8 mouse cellular contexts compared by ENCODE assay signal in the genomic region with DNA sequence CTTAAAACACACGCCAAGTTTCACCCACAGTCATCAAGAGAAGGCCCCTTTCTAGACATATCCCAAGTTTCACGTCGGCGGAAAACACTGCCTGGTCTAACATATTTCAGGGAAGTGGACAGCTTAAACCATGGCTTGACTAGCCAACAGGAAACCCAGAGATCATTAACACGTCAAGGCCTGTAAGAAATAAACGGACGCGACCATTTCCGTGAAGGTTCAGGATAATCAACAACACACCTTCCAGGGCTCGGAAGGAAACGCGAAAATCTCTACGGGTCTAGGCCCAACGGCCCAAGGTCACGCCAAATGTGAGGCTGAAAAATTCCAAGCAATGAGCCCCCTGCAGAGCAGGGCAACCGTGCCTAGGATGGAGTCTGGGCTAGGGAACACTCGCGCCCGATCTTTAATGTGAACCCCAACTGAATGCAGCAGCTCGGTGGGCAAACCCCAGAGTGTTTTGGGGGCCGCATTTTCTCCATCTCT. TPM values are rescaled to one million over a fixed set of nuclear protein-coding genes. Genes with fewer than 3 reads are reported as not detected.
A peak's percentile ranks its signal among the peaks of the same experiment; 100 is the strongest.
DNase-seq lines count a peak whose midpoint lies in the region; ATAC-seq and TF ChIP-seq lines count a peak whose summit lies in the region.

No protein-coding gene starts in this region.

- under 1% methylated on average over 21 of the region's 21 CpGs for WGBS in thymus, adult 2 months
- under 1% methylated on average over 21 of the region's 21 CpGs for WGBS in limb, embryonic 15.5 days

- peak overlapping the region; percentile 49 for H3K4me2 ChIP-seq in limb, embryonic 15.5 days

- H3K9ac ChIP-seq in limb, embryonic 15.5 days: peak overlapping the region; percentile 77

- no peaks in the 10 kb centered on the region for H3K36me3 ChIP-seq in thymus, adult 2 months (ENCODE audit: control insufficient read depth, insufficient read depth, low read length)
- H3K36me3 ChIP-seq in limb, embryonic 15.5 days: no peaks in the 10 kb centered on the region

- peak overlapping the region; percentile 87 for H3K27ac ChIP-seq in thymus, adult 2 months (ENCODE audit: control insufficient read depth, insufficient read depth, low read length)
- peak overlapping the region; percentile 100 for H3K27ac ChIP-seq in limb, embryonic 15.5 days

- H3K4me3 ChIP-seq in thymus, adult 2 months (ENCODE audit: control insufficient read depth, insufficient read depth, low read length): peak overlapping the region; percentile 80
- peak overlapping the region; percentile 73 for H3K4me3 ChIP-seq in limb, embryonic 15.5 days

- ATAC-seq in limb, embryonic 15.5 days (ENCODE audit: insufficient number of reproducible peaks, low FRiP score, low TSS enrichment, low read depth): no peak
- ATAC-seq in monocyte, adult 5-6 weeks (replicated peaks; ENCODE audit: insufficient number of reproducible peaks, low FRiP score, low TSS enrichment, poor library complexity, severe bottlenecking): 0 out of 2 replicates have a peak, but pooled peaks have one; percentile 10

- H3K9me3 ChIP-seq in limb, embryonic 15.5 days: no peaks in the 10 kb centered on the region

- H3K4me1 ChIP-seq in thymus, adult 2 months (replicated peaks; ENCODE audit: control insufficient read depth, insufficient read depth, low read length): peaks cover 2% of the 10 kb centered on the region; the same call in 1 of the 2 replicates
- peaks cover 9% of the 10 kb centered on the region for H3K4me1 ChIP-seq in limb, embryonic 15.5 days

- TF ChIP-seq POLR2A in thymus, adult 2 months (IDR thresholded peaks at IDR 0.05; ENCODE audit: control insufficient read depth, extremely low read depth, insufficient read depth, low read length, poor library complexity): no peak; the same call in 1 of the 2 replicates

- TF ChIP-seq CTCF in thymus, adult 2 months (IDR thresholded peaks at IDR 0.05; ENCODE audit: borderline replicate concordance, control insufficient read depth, extremely low read depth, insufficient read depth, low read length, poor library complexity): no peak

- DNase-seq in thymus, adult 2 months: no peak
- DNase-seq in thymus, postnatal 25 days: no peak
- peak; percentile 69 to 79 for DNase-seq in cerebellum, postnatal 10 days
- peak; percentile 31 for DNase-seq in gastrocnemius, postnatal 10 days
- DNase-seq in induced T-regulatory cell, adult 2 months (ENCODE audit: low read depth): peak; percentile 77
- DNase-seq in urinary bladder, adult 18-20 months (ENCODE audit: low spot score in 2 of 2): peak; percentile 28 to 43

- no peaks in the 10 kb centered on the region for H3K27me3 ChIP-seq in thymus, adult 2 months (ENCODE audit: control insufficient read depth, insufficient read depth, low read length)
- H3K27me3 ChIP-seq in limb, embryonic 15.5 days: no peaks in the 10 kb centered on the region

RNA-seq across cellular contexts. Expression of a gene that starts 0.6 kb away (rescaled TPM):
- polyA plus RNA-seq in thymus, adult 2 months (2012; rRNA removed): 20.1 and 26.5 TPM in 2 replicates
- total RNA-seq in gastrocnemius, postnatal 10 days (2021): 10 to 100 TPM; 32.2 to 41.1 TPM
- polyA plus RNA-seq in limb, embryonic 15.5 days (2015; fragmentation: Nextera tagmentation; extraction: Ambion mirVana): 19.3 and 19.6 TPM in 2 replicates
- 47.5 to 52.2 TPM (median 48.5 TPM) in 3 replicates for total RNA-seq in monocyte, adult 5-6 weeks (2017)

RNA-seq across cellular contexts. Expression of a gene that starts 37.6 kb away (rescaled TPM):
- 21.1 and 32.5 TPM in 2 replicates for polyA plus RNA-seq in thymus, adult 2 months (2012; rRNA removed)
- total RNA-seq in gastrocnemius, postnatal 10 days (2021): 10 to 100 TPM; 12.8 to 22.9 TPM
- polyA plus RNA-seq in limb, embryonic 15.5 days (2015; fragmentation: Nextera tagmentation; extraction: Ambion mirVana): 41.2 and 46.1 TPM in 2 replicates
- total RNA-seq in monocyte, adult 5-6 weeks (2017): 30.1 to 50.7 TPM (median 32.2 TPM) in 3 replicates

RNA-seq across cellular contexts. Expression of a gene that starts 53.2 kb away (rescaled TPM):
- 56.3 and 60.5 TPM in 2 replicates for polyA plus RNA-seq in thymus, adult 2 months (2012; rRNA removed)
- 100 to 1,000 TPM; 270 to 271 TPM for total RNA-seq in gastrocnemius, postnatal 10 days (2021)
- polyA plus RNA-seq in limb, embryonic 15.5 days (2015; fragmentation: Nextera tagmentation; extraction: Ambion mirVana): 267 and 300 TPM in 2 replicates
- 241 to 323 TPM (median 321 TPM) in 3 replicates for total RNA-seq in monocyte, adult 5-6 weeks (2017)

RNA-seq across cellular contexts. Expression of a gene that starts 58.1 kb away (rescaled TPM):
- polyA plus RNA-seq in thymus, adult 2 months (2012; rRNA removed): 43.3 and 44.1 TPM in 2 replicates
- total RNA-seq in gastrocnemius, postnatal 10 days (2021): 10 to 100 TPM; 27.7 to 29.4 TPM
- polyA plus RNA-seq in limb, embryonic 15.5 days (2015; fragmentation: Nextera tagmentation; extraction: Ambion mirVana): 39.8 and 40.4 TPM in 2 replicates
- total RNA-seq in monocyte, adult 5-6 weeks (2017): 15.4 to 29.0 TPM (median 21.4 TPM) in 3 replicates

Comparison
In these comparisons a context has a peak if more than half of its experiments do, and no peak if none do; other contexts are left out.
1. DNase-seq: peak in cerebellum, postnatal 10 days (2 of 2), gastrocnemius, postnatal 10 days (single experiment), induced T-regulatory cell, adult 2 months (single experiment) and urinary bladder, adult 18-20 months (2 of 2); none in thymus, adult 2 months (single experiment) and thymus, postnatal 25 days (single experiment).